Mouse (Mus musculus) adrenal gland, postnatal 10 days (tissue): ENCODE results near the gene Rad54l. TPM values are rescaled to one million over a fixed set of nuclear protein-coding genes. Genes with fewer than 3 reads are reported as not detected.

Experiments used
- DNase-seq: peaks from one replicate; pipeline ENCODE4 v3.0.0; 2021; ENCODE audit warnings: mixed read lengths
- total RNA-seq, 2 experiments: library from RNA; stranded (reverse); gene quantifications; 2 replicates each; pipeline ENCODE4 v1.2.3; 2021

Gene Rad54l
- total RNA-seq, 2 experiments from 2014 or later = 4.3 to 6.5 TPM

- no peak for DNase-seq
Observed at GRCm38 (mm10) chr4:116140801-116141574, 17.5 kb upstream of the Rad54l start.

DNA sequence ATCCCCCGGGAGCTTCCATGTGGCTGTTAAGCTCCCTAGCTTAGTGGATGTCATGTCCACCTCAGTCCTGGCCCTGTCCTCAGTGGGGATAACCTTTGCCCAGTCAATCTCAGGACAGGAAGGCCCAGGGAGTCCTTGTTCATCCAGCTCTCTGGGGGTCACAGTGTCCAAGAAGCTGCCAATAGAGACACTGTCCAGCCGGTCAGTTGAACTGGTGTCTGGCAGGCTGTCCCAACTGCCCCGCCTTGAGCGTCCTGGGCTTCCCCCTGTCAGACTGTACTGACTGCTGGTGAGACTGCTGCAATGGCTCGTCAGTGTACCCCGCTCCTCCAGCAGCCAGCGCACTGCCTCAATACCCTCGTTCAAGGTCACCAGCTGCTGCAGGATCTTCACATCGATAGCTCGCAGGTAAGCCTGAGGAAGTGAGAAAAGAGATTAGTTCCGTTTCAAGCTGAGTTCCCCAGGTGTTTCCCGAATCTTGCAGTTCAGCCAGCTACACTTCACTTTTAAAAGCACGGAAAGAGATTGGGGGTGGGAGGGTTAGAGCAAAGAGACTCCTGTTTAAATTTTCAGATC is 14.0 kb upstream of the Rad54l start:
- no peak for DNase-seq

DNA sequence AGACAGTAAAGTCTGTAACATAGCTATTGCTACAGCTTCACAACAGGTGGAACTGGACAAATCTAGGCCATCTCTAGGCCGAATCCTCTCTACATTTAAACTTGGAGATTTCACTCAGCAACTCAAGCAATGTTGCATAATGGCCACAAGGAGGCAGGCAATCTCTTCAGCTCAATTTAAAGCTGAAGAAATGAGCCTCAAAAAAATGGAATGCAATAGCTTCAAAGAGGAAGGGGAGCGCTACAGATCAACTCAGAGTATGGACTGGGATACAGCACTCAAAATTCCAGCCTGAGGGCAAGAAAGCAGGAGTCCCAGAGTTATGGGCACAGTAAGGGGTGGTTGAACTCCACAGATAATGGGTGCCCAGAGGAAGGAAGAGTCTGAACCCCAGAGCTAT is 11.5 kb upstream of the Rad54l start:
- no peak for DNase-seq

GRCm38 (mm10) chr4:116133126-116133525 is 9.6 kb upstream of the Rad54l start:
- no peak for DNase-seq

GRCm38 (mm10) chr4:116127956-116128355 is 4.5 kb upstream of the Rad54l start:
- no peak for DNase-seq

GRCm38 (mm10) chr4:116125803-116126386 is 2.4 kb upstream of the Rad54l start:
- no peak for DNase-seq

- DNase-seq = no peak
Observed at GRCm38 (mm10) chr4:116122762-116123161, 728 bp downstream of the Rad54l start.

- DNase-seq = no peak
Observed at GRCm38 (mm10) chr4:116111486-116111885, 12.0 kb downstream of the Rad54l start.

- no peak for DNase-seq
Observed at GRCm38 (mm10) chr4:116110695-116111094, 12.8 kb downstream of the Rad54l start.

- DNase-seq = no peak
Observed at GRCm38 (mm10) chr4:116105278-116105677, 18.2 kb downstream of the Rad54l start.

DNA sequence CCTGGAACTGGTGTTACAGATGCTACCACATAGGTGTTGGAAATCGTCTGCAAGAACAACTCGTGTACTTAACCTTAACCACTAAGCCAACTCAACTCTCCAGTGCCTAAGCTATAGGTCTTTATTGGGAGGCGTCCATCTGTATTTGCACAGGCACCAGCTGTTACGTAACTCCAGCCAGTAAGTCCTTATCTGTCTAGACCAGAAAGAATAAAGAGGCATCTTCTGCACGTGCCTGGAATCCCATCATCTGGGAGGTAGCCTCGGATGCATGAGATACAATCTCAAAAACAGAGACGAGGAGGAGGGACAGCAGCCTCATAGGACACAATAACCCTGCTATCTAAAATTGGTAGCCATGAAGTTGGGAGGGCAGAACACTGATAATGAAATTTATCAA is 22.5 kb downstream of the Rad54l start:
- DNase-seq = no peak

- DNase-seq = no peak
Observed at GRCm38 (mm10) chr4:116097211-116097610, 26.3 kb downstream of the Rad54l start.

- no peak for DNase-seq
Observed at GRCm38 (mm10) chr4:116096291-116096690, 27.2 kb downstream of the Rad54l start.

DNA sequence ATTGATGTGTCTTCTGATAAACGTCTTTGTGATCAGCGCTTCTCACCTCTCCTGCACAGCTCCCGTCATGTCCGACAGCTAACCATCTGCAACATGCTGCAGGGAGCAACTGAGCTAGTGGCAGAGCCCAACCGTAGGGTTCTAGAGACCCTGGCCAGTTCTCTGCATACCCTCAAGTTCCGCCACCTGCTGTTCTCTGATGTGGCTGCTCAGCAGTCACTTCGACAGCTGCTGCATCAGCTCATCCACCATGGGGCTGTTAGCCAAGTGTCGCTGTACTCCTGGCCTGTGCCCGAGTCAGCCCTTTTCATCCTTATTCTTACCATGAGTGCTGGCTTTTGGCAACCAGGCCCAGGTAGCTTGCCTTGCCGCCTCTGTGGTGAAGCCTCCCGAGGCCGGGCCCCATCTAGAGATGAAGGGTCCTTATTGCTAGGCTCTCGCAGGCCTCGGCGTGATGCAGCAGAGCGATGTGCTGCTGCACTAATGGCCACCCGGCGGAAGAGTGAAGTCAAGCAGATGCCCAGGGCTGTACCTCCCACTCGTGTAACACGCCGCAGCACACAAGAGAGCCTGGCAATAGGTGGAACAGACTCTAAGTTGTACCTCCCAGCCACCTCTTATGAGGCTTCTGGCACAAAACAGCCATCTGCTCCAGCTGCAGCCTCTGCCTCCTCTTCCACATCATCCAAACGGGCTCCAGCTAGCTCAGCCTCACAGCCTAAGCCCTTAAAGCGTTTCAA is 34.8 kb downstream of the Rad54l start:
- DNase-seq = no peak

DNA sequence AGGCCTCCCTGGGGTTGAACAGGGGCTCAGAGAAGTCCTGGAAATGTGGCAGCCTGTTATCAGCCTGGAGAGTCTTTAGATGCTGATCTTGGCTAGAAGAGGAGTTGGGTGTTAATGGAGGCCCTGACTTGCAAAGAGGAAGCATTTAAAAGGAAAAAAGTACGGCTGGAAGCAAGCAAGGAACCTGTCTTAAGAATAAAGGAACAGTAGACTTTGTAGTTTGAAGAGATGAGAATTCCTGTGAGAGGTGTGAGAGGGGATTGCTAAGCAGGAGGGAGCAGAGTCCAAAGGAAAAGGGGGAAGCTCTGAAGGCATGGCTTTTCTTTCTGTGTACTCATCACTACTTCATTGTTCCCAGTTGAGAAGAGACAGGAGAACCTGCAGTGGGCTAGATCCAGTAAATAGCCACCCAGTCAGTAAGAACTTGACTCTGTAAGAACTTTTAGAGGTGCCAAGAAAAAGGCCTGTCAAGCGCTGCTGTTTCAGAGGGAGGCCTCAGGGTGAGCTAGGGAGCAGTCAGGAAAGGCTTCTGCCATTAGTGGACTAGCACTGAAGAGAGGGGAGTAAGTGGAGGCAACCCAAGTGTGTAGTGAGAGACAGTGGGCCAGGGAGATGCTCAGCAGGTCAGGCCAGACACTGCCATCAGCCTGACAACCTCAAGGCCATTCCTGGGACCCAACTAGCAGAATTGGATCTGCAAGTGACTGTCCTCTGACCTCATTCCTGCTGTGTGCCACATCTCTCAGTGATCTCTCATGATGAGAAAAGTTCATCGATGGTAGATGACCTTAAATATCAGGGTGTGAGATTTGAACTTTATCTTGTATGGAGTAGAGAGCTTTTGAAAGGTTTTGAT is 46.0 kb downstream of the Rad54l start:
- peak; percentile 25 for DNase-seq

- peak; percentile 70 for DNase-seq
Observed at GRCm38 (mm10) chr4:116076369-116077231, 46.9 kb downstream of the Rad54l start.

- peak; percentile 82 for DNase-seq
Observed at GRCm38 (mm10) chr4:116075631-116076368, 47.7 kb downstream of the Rad54l start.

GRCm38 (mm10) chr4:116074861-116075620 is 48.4 kb downstream of the Rad54l start, which contains the start of the genes Uqcrh and Lrrc41:
Uqcrh (minus strand) TSS chr4:116075071.
Lrrc41 (plus strand) TSS chr4:116075269.
- peak; percentile 97 for DNase-seq

GRCm38 (mm10) chr4:116074145-116074675 is 49.3 kb downstream of the Rad54l start:
- no peak for DNase-seq
